Mouse (Mus musculus) v-Abl transformed pro-B cells (cell line): ENCODE measurements around the gene Rab31.
"Not testable (repeated sequence)": the region's sequence is repeated elsewhere in the genome, so short reads cannot be mapped to it uniquely, and the experiment has no call there.

Source experiments
- in situ Hi-C, 2 experiments: fragments of 400-800 bp; cut with MboI; formaldehyde crosslinking; loops; one replicate each; pipeline ENCODE4 v1.15.1; 2025; ENCODE audit not compliant: unreplicated experiment in 2 of 2

The Rab31 gene

GRCm38 (mm10) chr17:65643579-65643978, 129.0 kb downstream of the Rab31 start:
- in situ Hi-C loops = no loop called here

GRCm38 (mm10) chr17:65643051-65643521, 129.5 kb downstream of the Rab31 start:
- in situ Hi-C loops = no loop called here

GRCm38 (mm10) chr17:65642578-65642991, 130.0 kb downstream of the Rab31 start:
- in situ Hi-C loops = no loop called here

- in situ Hi-C loops = no loop called here
Observed at GRCm38 (mm10) chr17:65641734-65642218, 130.8 kb downstream of the Rab31 start, which contains the start of gene Txndc2. TSS of gene Txndc2 (minus strand) at chr17:65642168.

GRCm38 (mm10) chr17:65639144-65639543, 133.4 kb downstream of the Rab31 start:
- in situ Hi-C loops = no loop called here

DNA sequence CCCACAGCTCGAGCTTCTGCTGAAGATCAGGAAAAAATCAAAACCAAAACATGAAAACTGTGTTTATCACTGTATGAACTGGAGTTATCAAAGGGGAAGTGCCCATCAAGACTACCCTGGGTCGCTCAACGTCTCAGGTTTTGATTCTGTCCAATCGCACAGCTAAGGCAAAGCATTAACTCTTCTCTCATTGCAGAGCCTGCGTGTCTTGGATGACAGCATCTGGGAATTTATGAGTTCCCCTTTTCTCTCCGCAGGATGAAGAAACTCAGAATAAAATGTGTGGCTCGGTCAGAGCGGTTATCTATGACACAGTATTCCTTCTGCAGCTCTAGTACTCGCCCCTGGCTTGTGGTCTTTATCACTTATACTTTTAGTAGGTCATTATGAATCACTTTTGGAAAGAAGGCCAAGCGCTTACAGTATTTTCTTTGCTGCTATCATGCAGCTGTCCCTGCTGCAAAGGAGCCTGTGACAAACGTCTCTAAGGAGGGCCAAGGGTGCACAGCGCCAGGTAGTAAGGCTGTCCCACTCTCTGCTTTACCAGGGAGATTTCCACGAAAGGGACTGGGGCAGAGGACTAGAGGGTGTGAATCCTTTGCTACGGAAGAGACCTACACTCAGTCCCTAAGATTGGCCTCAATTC, 136.7 kb downstream of the Rab31 start:
- in situ Hi-C loops = no loop called here

DNA sequence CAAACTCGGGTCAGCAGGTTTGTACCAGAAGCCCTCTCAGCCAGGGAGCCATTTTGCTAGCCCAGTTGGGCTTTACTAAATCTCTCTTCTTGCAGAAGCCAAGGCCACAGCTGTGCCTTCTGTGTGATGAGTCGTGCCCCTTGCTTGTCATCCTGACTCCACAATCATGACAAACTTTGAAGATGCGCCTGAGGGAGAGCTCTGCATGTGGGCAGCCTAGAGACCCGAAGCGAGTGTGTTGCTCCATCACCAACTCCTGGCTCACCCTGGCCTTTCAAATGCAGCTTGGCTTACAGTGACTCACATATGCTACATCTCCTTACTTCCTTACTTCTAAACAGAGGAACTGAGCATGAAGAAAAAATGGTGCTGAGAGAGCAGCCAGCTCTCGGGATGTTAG, 142.6 kb downstream of the Rab31 start:
- in situ Hi-C loops = no loop called here

GRCm38 (mm10) chr17:65628823-65629532, 143.6 kb downstream of the Rab31 start:
- in situ Hi-C loops = not testable (repeated sequence)

DNA sequence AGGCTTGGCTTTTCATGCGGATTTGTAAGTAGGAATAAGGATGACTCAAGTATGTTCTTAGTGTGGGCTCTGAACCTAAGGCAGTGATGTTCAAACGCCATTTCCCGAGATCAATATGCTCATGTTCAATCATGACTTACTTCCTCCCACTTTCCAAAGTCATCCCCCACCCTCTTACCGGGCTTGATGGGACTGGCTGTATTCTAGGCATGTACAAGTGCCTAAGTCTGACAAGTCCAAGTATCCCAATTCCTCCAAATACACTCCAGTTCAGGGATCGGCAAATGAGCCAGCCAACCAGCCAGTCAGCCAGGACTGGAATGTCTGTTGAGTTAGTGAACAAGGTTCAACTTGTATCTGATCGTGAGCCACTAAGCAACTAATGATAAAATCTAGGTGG, 146.3 kb downstream of the Rab31 start:
- in situ Hi-C loops = no loop called here

- in situ Hi-C loops = no loop called here
Observed at GRCm38 (mm10) chr17:65625563-65625962, 147.0 kb downstream of the Rab31 start.

DNA sequence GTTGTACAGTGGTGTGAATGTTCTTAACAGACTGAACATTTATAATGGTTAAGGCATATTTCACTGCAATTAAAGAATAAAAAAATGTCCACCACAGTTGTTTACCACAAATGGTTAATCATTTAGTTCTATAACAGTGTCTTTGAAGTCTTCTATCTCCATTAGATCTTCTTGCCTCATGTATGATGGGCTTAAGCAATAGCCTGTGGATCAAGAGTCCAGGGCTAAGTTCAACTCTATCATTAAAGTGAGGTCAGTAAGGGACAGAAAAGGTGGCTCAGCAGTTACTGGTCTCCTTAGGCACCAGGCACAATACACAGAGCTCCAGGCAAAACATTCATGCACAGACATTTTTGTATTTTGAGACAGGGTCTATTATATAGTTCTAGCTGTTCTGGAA, 149.4 kb downstream of the Rab31 start:
- in situ Hi-C loops = loop anchor here (25.0 kb wide), 2 partner anchors 164 to 489 kb away; partner anchors contain the start of genes Ppp4r1 (in 2 of the 2), Ddx11 (in 1 of the 2), Ndufv2 (in 1 of the 2) and Washc1 (in 1 of the 2)

GRCm38 (mm10) chr17:65618431-65618830, 154.1 kb downstream of the Rab31 start:
- in situ Hi-C loops = loop anchor here (25.0 kb wide), 2 partner anchors 169 to 494 kb away; partner anchors contain the start of genes Ppp4r1 (in 2 of the 2), Ddx11 (in 1 of the 2), Ndufv2 (in 1 of the 2) and Washc1 (in 1 of the 2)

DNA sequence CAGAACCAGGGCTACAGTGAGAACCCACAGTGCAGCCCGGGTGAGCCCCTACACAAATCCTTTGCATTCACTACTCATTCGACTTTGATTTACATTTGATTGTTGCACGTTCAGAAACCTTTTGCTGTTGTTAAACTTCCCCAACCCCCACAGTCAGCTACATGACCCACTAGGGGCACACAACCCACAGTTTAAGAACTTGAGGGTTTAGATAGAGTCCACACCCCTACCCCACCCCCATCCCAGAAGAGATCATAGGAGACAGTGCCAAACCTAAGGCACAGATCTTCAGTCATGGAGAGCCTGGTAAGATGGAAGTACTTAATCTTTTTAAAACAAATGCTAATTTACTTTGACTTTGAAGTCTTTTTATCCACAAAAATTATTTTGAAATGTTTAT, 156.9 kb downstream of the Rab31 start:
- in situ Hi-C loops = loop anchor here (25.0 kb wide), 2 partner anchors 172 to 497 kb away; partner anchors contain the start of genes Ppp4r1 (in 2 of the 2), Ddx11 (in 1 of the 2), Ndufv2 (in 1 of the 2) and Washc1 (in 1 of the 2)

DNA sequence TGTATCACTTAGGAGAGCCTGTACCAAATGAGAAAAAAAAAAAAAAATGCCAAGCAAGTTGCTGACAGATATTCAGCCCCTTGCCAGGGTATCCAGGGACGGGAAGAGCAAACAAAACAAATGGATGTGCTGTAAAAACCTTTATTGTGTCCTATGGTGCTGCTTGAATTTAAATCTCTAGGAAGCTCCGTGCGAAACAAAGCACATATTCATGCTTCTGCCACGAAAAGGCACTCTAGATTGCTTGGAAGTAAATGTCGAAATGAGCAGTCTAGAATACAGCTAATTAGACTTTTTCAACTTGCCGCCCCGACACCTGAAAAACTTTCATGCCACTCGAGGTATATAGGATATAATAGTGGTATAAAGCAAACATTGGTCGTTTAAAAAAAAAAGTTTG, 158.1 kb downstream of the Rab31 start:
- in situ Hi-C loops = loop anchor here (25.0 kb wide), 2 partner anchors 173 to 498 kb away; partner anchors contain the start of genes Ppp4r1 (in 2 of the 2), Ddx11 (in 1 of the 2), Ndufv2 (in 1 of the 2) and Washc1 (in 1 of the 2)

DNA sequence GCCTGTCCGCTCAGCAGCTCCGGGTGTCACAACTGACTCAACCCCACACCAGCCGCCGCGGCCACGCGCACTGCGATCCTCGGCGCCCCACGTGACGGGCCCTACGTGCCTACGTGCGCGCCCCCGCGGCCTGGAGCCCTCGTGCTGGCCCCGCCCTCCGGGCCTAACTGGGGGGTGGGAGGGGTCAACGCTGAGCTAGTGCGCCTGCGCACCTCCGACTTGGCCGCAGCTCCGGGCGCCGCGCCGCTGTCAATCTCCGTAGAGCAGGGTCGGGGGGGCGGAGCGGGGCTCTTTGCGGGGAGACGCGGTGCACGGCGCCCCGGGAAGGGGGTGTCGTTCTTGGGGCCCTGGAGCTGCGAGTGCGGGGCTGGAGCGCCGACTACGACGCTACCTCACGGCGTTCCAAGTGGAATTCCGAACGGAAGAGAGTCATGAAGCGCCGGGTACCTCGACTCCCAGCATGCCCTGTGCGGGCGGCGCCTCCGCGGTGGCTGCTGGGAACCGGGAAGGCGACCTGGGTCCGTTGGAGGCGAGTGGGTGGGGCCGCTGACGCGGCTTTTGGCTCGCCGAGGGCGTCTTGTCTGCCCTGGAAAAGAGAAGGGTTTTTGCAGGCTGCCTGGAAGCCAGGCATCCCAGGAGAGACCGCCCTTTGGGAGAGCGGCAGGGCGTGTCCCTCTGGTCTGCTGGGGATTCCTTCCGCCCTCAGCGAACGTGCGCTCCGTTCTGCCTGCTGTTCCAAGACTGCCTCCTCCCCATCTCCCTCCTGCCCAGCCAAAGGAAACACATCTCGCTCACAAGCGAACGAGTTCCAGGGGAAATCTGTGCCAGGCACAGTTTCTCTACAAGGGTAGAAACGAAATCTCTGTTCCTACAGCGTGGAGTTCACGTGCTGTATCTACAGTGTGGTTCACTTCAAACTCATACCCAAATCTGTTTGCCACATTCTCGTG, 158.8 kb downstream of the Rab31 start, which contains the start of gene Vapa:
TSS of gene Vapa (minus strand) at position 93 of the 950 bp plus-strand sequence.
- in situ Hi-C loops = loop anchor here (25.0 kb wide), 2 partner anchors 174 to 499 kb away; partner anchors contain the start of genes Ppp4r1 (in 2 of the 2), Ddx11 (in 1 of the 2), Ndufv2 (in 1 of the 2) and Washc1 (in 1 of the 2)

DNA sequence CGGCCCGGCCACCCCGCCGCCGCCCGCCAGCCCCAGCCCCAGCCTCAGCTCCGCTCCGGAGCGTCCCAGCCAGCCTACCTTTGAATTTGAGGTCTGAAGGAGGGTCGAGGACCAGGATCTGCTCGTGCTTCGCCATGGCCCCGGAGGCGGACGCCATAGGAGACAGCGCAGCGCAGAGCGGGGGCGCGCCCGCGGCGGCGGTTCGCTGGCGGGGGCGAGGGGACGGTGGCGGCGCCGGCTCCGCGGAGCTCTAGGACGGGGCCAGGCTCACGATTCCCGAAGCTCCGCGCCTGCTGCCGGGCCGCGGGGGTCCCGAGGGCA, 159.4 kb downstream of the Rab31 start:
- in situ Hi-C loops = loop anchor here (25.0 kb wide), 2 partner anchors 174 to 499 kb away; partner anchors contain the start of genes Ppp4r1 (in 2 of the 2), Ddx11 (in 1 of the 2), Ndufv2 (in 1 of the 2) and Washc1 (in 1 of the 2)

- in situ Hi-C loops = loop anchor here (25.0 kb wide), 2 partner anchors 175 to 500 kb away; partner anchors contain the start of genes Ppp4r1 (in 2 of the 2), Ddx11 (in 1 of the 2), Ndufv2 (in 1 of the 2) and Washc1 (in 1 of the 2)
Observed at GRCm38 (mm10) chr17:65612391-65613141, 160.0 kb downstream of the Rab31 start.

GRCm38 (mm10) chr17:65611721-65612120, 160.8 kb downstream of the Rab31 start:
- in situ Hi-C loops = loop anchor here (25.0 kb wide), 2 partner anchors 176 to 501 kb away; partner anchors contain the start of genes Ppp4r1 (in 2 of the 2), Ddx11 (in 1 of the 2), Ndufv2 (in 1 of the 2) and Washc1 (in 1 of the 2)
